ENCODE assay signal across 18 mouse cellular contexts in genomic region chr13:11880503-11881227, GRCm38 (mm10).
A peak's percentile ranks its signal among the peaks of the same experiment; 100 is the strongest.
DNase-seq lines count a peak whose midpoint lies in the region; ATAC-seq lines count a peak whose summit lies in the region.
"Had no signal": no experiment of that assay in that cellular context is flagged by ENCODE, and none has a peak within 500 bp of the region (broad histone marks: within the 10 kb centered on the region; RNA-seq: fewer than 3 reads in every experiment).

No protein-coding gene starts in this region.

- H3K4me3 ChIP-seq in midbrain, embryonic 10.5 days: no peak overlapping the region
- no peak overlapping the region for H3K4me3 ChIP-seq in midbrain, embryonic 15.5 days
- H3K4me3 ChIP-seq in hindbrain, embryonic 11.5 days (ENCODE audit: low read depth, low read length): no peak overlapping the region
- no peak overlapping the region for H3K4me3 ChIP-seq in midbrain, embryonic 13.5 days (replicated peaks)
- H3K4me3 ChIP-seq in kidney, embryonic 16.5 days (ENCODE audit: low read length): no peak overlapping the region
- no peak overlapping the region for H3K4me3 ChIP-seq in limb, embryonic 10.5 days
- H3K4me3 ChIP-seq: erythroblast, embryonic 14.5 days; kidney, embryonic 15.5 days; limb, embryonic 12.5 days had no signal

- no peak overlapping the region; the same call in 1 of the 2 replicates for H3K27ac ChIP-seq in midbrain, embryonic 10.5 days (replicated peaks)
- H3K27ac ChIP-seq in midbrain, embryonic 15.5 days: no peak overlapping the region
- no peak overlapping the region for H3K27ac ChIP-seq in hindbrain, embryonic 11.5 days (ENCODE audit: low read depth, low read length)
- no peak overlapping the region for H3K27ac ChIP-seq in midbrain, embryonic 13.5 days
- no peak overlapping the region for H3K27ac ChIP-seq in kidney, embryonic 16.5 days (ENCODE audit: low read length)
- no peak overlapping the region for H3K27ac ChIP-seq in limb, embryonic 10.5 days
- H3K27ac ChIP-seq: kidney, embryonic 15.5 days; limb, embryonic 12.5 days; liver, embryonic 14.5 days had no signal

- no peaks in the 10 kb centered on the region for H3K27me3 ChIP-seq in midbrain, embryonic 10.5 days (ENCODE audit: low read depth, poor library complexity, severe bottlenecking)
- H3K27me3 ChIP-seq in midbrain, embryonic 15.5 days (replicated peaks): no peaks in the 10 kb centered on the region
- H3K27me3 ChIP-seq in hindbrain, embryonic 11.5 days (ENCODE audit: control insufficient read depth, insufficient read depth, low read length): no peaks in the 10 kb centered on the region
- H3K27me3 ChIP-seq in midbrain, embryonic 13.5 days: no peaks in the 10 kb centered on the region
- no peaks in the 10 kb centered on the region for H3K27me3 ChIP-seq in kidney, embryonic 16.5 days (ENCODE audit: insufficient read depth, low read length)
- no peaks in the 10 kb centered on the region for H3K27me3 ChIP-seq in limb, embryonic 10.5 days (ENCODE audit: low read depth, poor library complexity, severe bottlenecking)
- H3K27me3 ChIP-seq: kidney, embryonic 15.5 days; limb, embryonic 12.5 days had no signal

- ATAC-seq in midbrain, embryonic 15.5 days (replicated peaks): no peak; the same call in 1 of the 2 replicates
- peak; percentile 86 for ATAC-seq in hindbrain, embryonic 11.5 days (ENCODE audit: low FRiP score)
- peak; percentile 62; the same call in 1 of the 2 replicates for ATAC-seq in midbrain, embryonic 13.5 days
- ATAC-seq in kidney, embryonic 16.5 days (ENCODE audit: low FRiP score, low TSS enrichment): no peak
- ATAC-seq: activated CD4-positive, CD25-positive, alpha-beta regulatory T cell, adult 4 months; forebrain, embryonic 14.5 days; Patski had no signal

- no peaks in the 10 kb centered on the region for H3K9me3 ChIP-seq in midbrain, embryonic 10.5 days (replicated peaks)
- no peaks in the 10 kb centered on the region for H3K9me3 ChIP-seq in midbrain, embryonic 15.5 days
- no peaks in the 10 kb centered on the region for H3K9me3 ChIP-seq in hindbrain, embryonic 11.5 days (ENCODE audit: control insufficient read depth, low read length)
- H3K9me3 ChIP-seq in midbrain, embryonic 13.5 days: no peaks in the 10 kb centered on the region
- H3K9me3 ChIP-seq in kidney, embryonic 16.5 days (ENCODE audit: low read length): no peaks in the 10 kb centered on the region
- H3K9me3 ChIP-seq in limb, embryonic 10.5 days (replicated peaks): no peaks in the 10 kb centered on the region
- H3K9me3 ChIP-seq: kidney, embryonic 15.5 days; limb, embryonic 12.5 days had no signal

- H3K4me1 ChIP-seq in midbrain, embryonic 10.5 days: peaks cover 9% of the 10 kb centered on the region
- no peaks in the 10 kb centered on the region for H3K4me1 ChIP-seq in midbrain, embryonic 15.5 days
- H3K4me1 ChIP-seq in hindbrain, embryonic 11.5 days (replicated peaks; ENCODE audit: control insufficient read depth, insufficient read depth, low read length): no peaks in the 10 kb centered on the region
- H3K4me1 ChIP-seq in midbrain, embryonic 13.5 days (replicated peaks): peaks cover 6% of the 10 kb centered on the region; the same call in 1 of the 2 replicates
- no peaks in the 10 kb centered on the region for H3K4me1 ChIP-seq in kidney, embryonic 16.5 days (ENCODE audit: insufficient read depth, low read length)
- no peaks in the 10 kb centered on the region for H3K4me1 ChIP-seq in limb, embryonic 10.5 days
- H3K4me1 ChIP-seq: kidney, embryonic 15.5 days; limb, embryonic 12.5 days had no signal

- H3K4me2 ChIP-seq in midbrain, embryonic 15.5 days: no peak overlapping the region
- no peak overlapping the region for H3K4me2 ChIP-seq in hindbrain, embryonic 11.5 days (replicated peaks; ENCODE audit: low read depth, low read length)
- H3K4me2 ChIP-seq in midbrain, embryonic 13.5 days (replicated peaks): no peak overlapping the region
- H3K4me2 ChIP-seq in kidney, embryonic 16.5 days (replicated peaks; ENCODE audit: low read depth, low read length): no peak overlapping the region
- H3K4me2 ChIP-seq: kidney, embryonic 15.5 days; limb, embryonic 12.5 days had no signal

- H3K36me3 ChIP-seq in midbrain, embryonic 10.5 days: no peaks in the 10 kb centered on the region
- no peaks in the 10 kb centered on the region for H3K36me3 ChIP-seq in midbrain, embryonic 15.5 days (replicated peaks)
- H3K36me3 ChIP-seq in hindbrain, embryonic 11.5 days (ENCODE audit: control insufficient read depth, insufficient read depth, low read length): no peaks in the 10 kb centered on the region
- H3K36me3 ChIP-seq in midbrain, embryonic 13.5 days: no peaks in the 10 kb centered on the region
- no peaks in the 10 kb centered on the region for H3K36me3 ChIP-seq in kidney, embryonic 16.5 days (ENCODE audit: insufficient read depth, low read length)
- H3K36me3 ChIP-seq in limb, embryonic 10.5 days: no peaks in the 10 kb centered on the region
- H3K36me3 ChIP-seq: kidney, embryonic 15.5 days; limb, embryonic 12.5 days had no signal

- no peak overlapping the region for H3K9ac ChIP-seq in midbrain, embryonic 15.5 days
- no peak overlapping the region for H3K9ac ChIP-seq in hindbrain, embryonic 11.5 days (ENCODE audit: low read depth, low read length)
- H3K9ac ChIP-seq in midbrain, embryonic 13.5 days (replicated peaks): no peak overlapping the region
- no peak overlapping the region for H3K9ac ChIP-seq in kidney, embryonic 16.5 days (replicated peaks; ENCODE audit: low read length)
- H3K9ac ChIP-seq: kidney, embryonic 15.5 days; limb, embryonic 12.5 days; liver, embryonic 14.5 days had no signal

- WGBS in midbrain, embryonic 10.5 days: 54% methylated on average over 10 of the region's 10 CpGs
- 30% methylated on average over 10 of the region's 10 CpGs for WGBS in midbrain, embryonic 15.5 days
- 39% methylated on average over 10 of the region's 10 CpGs for whole genome bisulfite sequencing in hindbrain, embryonic 11.5 days
- WGBS in midbrain, embryonic 13.5 days: 36% methylated on average over 10 of the region's 10 CpGs
- 80% methylated on average over 10 of the region's 10 CpGs for WGBS in kidney, embryonic 16.5 days
- 91% methylated on average over 10 of the region's 10 CpGs for WGBS in limb, embryonic 10.5 days

- DNase-seq in midbrain, embryonic 10.5 days (ENCODE audit: low spot score): peak; percentile 13
- DNase-seq in hindbrain, embryonic 11.5 days (ENCODE audit: low spot score): peak; percentile 13
- DNase-seq in retina, embryonic 14.5 days (ENCODE audit: low spot score): peak; percentile 11
- no peak for DNase-seq in kidney, adult 8-10 months
- no peak for DNase-seq in limb, embryonic 10.5 days (ENCODE audit: low spot score)
- DNase-seq: adrenal gland, postnatal 36 days; right cerebral cortex, postnatal 14 days; thymus, postnatal 25 days had no signal

Comparison
In these comparisons a context has a peak if more than half of its experiments do, and no peak if none do; other contexts are left out.
1. ATAC-seq: peak in hindbrain, embryonic 11.5 days (single experiment) and midbrain, embryonic 13.5 days (single experiment); none in midbrain, embryonic 15.5 days (single experiment) and kidney, embryonic 16.5 days (single experiment).
2. DNase-seq: peak in midbrain, embryonic 10.5 days (single experiment), hindbrain, embryonic 11.5 days (single experiment) and retina, embryonic 14.5 days (single experiment); none in kidney, adult 8-10 months (0 of 2) and limb, embryonic 10.5 days (single experiment).